Mouse (Mus musculus) embryonic facial prominence, embryonic 13.5 days (tissue): ENCODE data around the gene Narf. TPM values are rescaled to one million over a fixed set of nuclear protein-coding genes. Genes with fewer than 3 reads are reported as not detected.

Source experiments
- ATAC-seq: fragments of 200-750 bp; cut with Nextera tagmentation; 2 replicates; pipeline ENCODE4 v1.8.0; 2017; ENCODE audit warnings: low read depth; ENCODE audit not compliant: insufficient number of reproducible peaks, insufficient read depth, low FRiP score, low TSS enrichment
- H3K27ac ChIP-seq: fragments of 300-500 bp; sonication (generic); 2 replicates; pipeline ENCODE4 v1.5.1; 2015; ENCODE audit warnings: moderate library complexity, mild to moderate bottlenecking, inconsistent platforms
- H3K27me3 ChIP-seq: fragments of 300-500 bp; sonication (generic); 2 replicates; pipeline ENCODE4 v1.6.1; 2015; ENCODE audit warnings: mild to moderate bottlenecking, inconsistent platforms
- H3K36me3 ChIP-seq: fragments of 300-500 bp; sonication (generic); 2 replicates; pipeline ENCODE4 v1.6.1; 2015; ENCODE audit warnings: mild to moderate bottlenecking, inconsistent platforms
- H3K4me1 ChIP-seq: fragments of 300-500 bp; sonication (generic); 2 replicates; pipeline ENCODE4 v1.6.1; 2015; ENCODE audit warnings: inconsistent platforms
- H3K4me2 ChIP-seq: fragments of 300-500 bp; sonication (generic); 2 replicates; pipeline ENCODE4 v1.6.1; 2015; ENCODE audit warnings: moderate library complexity, mild to moderate bottlenecking, inconsistent platforms
- H3K4me3 ChIP-seq: fragments of 300-500 bp; sonication (generic); 2 replicates; pipeline ENCODE4 v1.5.1; 2015; ENCODE audit warnings: mild to moderate bottlenecking, inconsistent platforms
- H3K9ac ChIP-seq: fragments of 300-500 bp; sonication (generic); 2 replicates; pipeline ENCODE4 v1.6.1; 2015; ENCODE audit warnings: mild to moderate bottlenecking, inconsistent platforms
- H3K9me3 ChIP-seq: fragments of 300-500 bp; sonication (generic); 2 replicates; pipeline ENCODE4 v1.6.1; 2016; ENCODE audit warnings: inconsistent platforms
- WGBS: fragments of 180-500 bp; shearing (Covaris S2); methylation state at CpG from one replicate; pipeline ENCODE4 v1.1.7; 2015; ENCODE audit warnings: mixed read lengths; 5-methylcytosine and 5-hydroxymethylcytosine counted together
- polyA plus RNA-seq: library from polyadenylated mRNA; unstranded; fragments of >200 nt; fragmentation: Nextera tagmentation; extraction: Ambion mirVana; gene quantifications from 2 replicates; pipeline ENCODE4 v1.2.1, GENCODE M21; 2015

Gene Narf
- polyA plus RNA-seq, 1 experiment from 2014 or later: 61.4 TPM

- 99% methylated on average over 2 of the region's 2 CpGs for WGBS
- H3K4me1 ChIP-seq: peaks cover 22% of the 10 kb centered on the region
- ATAC-seq: no peak
- H3K27me3 ChIP-seq: no peaks in the 10 kb centered on the region
- H3K4me3 ChIP-seq: no peak overlapping the region
- H3K36me3 ChIP-seq: peaks cover 52% of the 10 kb centered on the region
- peak overlapping the region; percentile 7; the same call in 1 of the 2 replicates for H3K4me2 ChIP-seq
- no peak overlapping the region for H3K27ac ChIP-seq
- no peaks in the 10 kb centered on the region for H3K9me3 ChIP-seq
- H3K9ac ChIP-seq: no peak overlapping the region
Observed at GRCm38 (mm10) chr11:121239669-121240068, 2.6 kb downstream of the Narf start.

GRCm38 (mm10) chr11:121250196-121250595 lies 13.1 kb downstream of the Narf start:
- no peak overlapping the region for H3K9ac ChIP-seq
- no peak overlapping the region for H3K4me2 ChIP-seq
- H3K27ac ChIP-seq: no peak overlapping the region
- 91% methylated on average over 8 of the region's 8 CpGs for WGBS
- no peaks in the 10 kb centered on the region for H3K4me1 ChIP-seq
- ATAC-seq: no peak
- no peak overlapping the region for H3K4me3 ChIP-seq
- H3K9me3 ChIP-seq: no peaks in the 10 kb centered on the region
- peaks cover 98% of the 10 kb centered on the region for H3K36me3 ChIP-seq
- H3K27me3 ChIP-seq: no peaks in the 10 kb centered on the region

DNA sequence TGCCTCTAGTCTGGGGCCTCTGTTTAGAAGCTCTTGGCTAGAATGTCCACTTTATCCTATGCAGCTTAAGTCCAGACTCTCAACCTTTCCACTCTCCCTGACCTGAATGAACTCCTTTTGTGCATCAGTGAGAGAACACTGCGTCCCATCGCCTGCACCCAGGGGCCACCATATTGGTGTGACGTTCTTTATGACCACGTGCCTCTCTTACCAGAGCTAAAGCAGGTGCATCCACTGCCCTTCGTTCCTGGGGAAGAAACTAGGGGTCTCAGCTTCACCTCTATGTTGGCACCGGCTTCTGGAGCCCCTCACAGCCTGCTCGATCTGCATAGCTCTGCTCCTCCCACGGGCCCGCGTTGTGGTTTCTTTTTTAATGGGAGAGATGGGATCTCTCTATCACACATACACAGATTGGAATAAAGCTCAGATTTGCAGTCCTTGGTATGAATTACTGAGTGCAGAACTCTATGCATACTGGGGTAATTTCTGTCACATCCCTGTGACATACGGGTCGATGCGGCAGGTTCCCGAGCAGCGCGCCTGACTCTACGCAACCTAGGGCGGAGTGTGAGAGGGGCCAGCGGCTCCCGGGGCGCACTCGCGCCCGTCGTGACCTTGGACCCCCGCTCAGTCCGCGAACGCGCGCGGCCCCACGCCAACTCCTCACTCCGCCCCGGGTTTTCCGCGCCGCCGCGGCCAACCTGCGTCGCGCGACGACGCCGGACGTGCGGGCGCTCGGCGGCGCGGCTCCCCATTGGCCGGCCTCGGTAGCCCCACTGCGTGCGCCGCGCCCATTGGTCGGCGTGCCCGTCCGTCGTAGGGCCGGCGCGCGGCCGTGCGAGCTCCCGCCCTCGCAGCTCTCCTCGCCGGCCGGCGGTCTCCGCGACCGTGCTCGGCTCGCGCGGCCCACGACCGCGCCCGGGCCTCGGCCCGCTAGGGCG lies 22.4 kb downstream of the Narf start, which contains the start of gene Foxk2:
Foxk2 (plus strand) TSS at position 831 of the 941 bp plus-strand sequence.
- peaks cover 25% of the 10 kb centered on the region for H3K4me1 ChIP-seq
- H3K9me3 ChIP-seq: no peaks in the 10 kb centered on the region
- H3K36me3 ChIP-seq: peaks cover 50% of the 10 kb centered on the region
- ATAC-seq: peak; percentile 97
- peak within 1 kb of the TSS; percentile 96 for H3K4me2 ChIP-seq
- H3K27ac ChIP-seq: peak within 1 kb of the TSS; percentile 77
- peak within 1 kb of the TSS; percentile 99 for H3K9ac ChIP-seq
- H3K27me3 ChIP-seq: no peaks in the 10 kb centered on the region
- peak within 1 kb of the TSS; percentile 100 for H3K4me3 ChIP-seq
- under 1% methylated on average over 90 of the region's 91 CpGs for WGBS

GRCm38 (mm10) chr11:121260211-121260906 lies 23.3 kb downstream of the Narf start:
- H3K4me3 ChIP-seq: peak overlapping the region; percentile 100
- peaks cover 46% of the 10 kb centered on the region for H3K36me3 ChIP-seq
- H3K9me3 ChIP-seq: no peaks in the 10 kb centered on the region
- peak overlapping the region; percentile 68 for H3K27ac ChIP-seq
- peak overlapping the region; percentile 96 for H3K4me2 ChIP-seq
- WGBS: under 1% methylated on average over 58 of the region's 60 CpGs
- no peaks in the 10 kb centered on the region for H3K27me3 ChIP-seq
- peaks cover 25% of the 10 kb centered on the region for H3K4me1 ChIP-seq
- ATAC-seq: peak; percentile 10; the same call in 1 of the 2 replicates
- H3K9ac ChIP-seq: peak overlapping the region; percentile 99

DNA sequence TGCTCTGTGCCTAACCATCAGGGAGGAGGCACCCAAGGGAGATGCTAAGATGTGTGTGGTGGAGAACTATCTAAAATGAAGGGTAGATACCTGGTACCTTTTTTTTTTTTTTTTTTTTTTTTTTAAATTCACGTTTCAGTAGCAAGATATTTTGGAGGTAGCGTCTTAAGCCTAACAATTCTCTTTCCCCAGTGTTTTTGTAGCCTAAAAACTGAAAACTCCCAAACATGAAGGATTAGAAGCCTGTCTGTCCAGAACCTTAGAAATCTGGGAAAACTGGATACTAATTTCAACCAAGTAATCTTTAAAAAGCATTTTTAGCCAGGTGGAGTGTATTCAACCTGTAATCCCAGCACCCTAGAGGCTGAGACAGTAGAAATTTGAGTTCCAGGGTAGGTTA lies 24.0 kb downstream of the Narf start:
- Histone ChIP-seq H3K4me3 (peak overlapping the region; percentile 100), H3K4me2 (peak overlapping the region; percentile 96), H3K9me3 (no peaks in the 10 kb centered on the region), H3K4me1 (peaks cover 25% of the 10 kb centered on the region), H3K27me3 (no peaks in the 10 kb centered on the region), H3K27ac (no peak overlapping the region), H3K36me3 (peaks cover 46% of the 10 kb centered on the region), H3K9ac (peak overlapping the region; percentile 99)
- ATAC-seq: no peak
- WGBS: 43% methylated on average over 2 of the region's 2 CpGs

- no peak overlapping the region for H3K9ac ChIP-seq
- WGBS: 92% methylated on average over 8 of the region's 8 CpGs
- H3K27ac ChIP-seq: no peak overlapping the region
- no peak overlapping the region for H3K4me2 ChIP-seq
- H3K27me3 ChIP-seq: no peaks in the 10 kb centered on the region
- H3K4me1 ChIP-seq: no peaks in the 10 kb centered on the region
- H3K9me3 ChIP-seq: no peaks in the 10 kb centered on the region
- no peak overlapping the region for H3K4me3 ChIP-seq
- no peak for ATAC-seq
- peaks cover 10% of the 10 kb centered on the region for H3K36me3 ChIP-seq
Observed at GRCm38 (mm10) chr11:121277516-121277915, 40.5 kb downstream of the Narf start.

DNA sequence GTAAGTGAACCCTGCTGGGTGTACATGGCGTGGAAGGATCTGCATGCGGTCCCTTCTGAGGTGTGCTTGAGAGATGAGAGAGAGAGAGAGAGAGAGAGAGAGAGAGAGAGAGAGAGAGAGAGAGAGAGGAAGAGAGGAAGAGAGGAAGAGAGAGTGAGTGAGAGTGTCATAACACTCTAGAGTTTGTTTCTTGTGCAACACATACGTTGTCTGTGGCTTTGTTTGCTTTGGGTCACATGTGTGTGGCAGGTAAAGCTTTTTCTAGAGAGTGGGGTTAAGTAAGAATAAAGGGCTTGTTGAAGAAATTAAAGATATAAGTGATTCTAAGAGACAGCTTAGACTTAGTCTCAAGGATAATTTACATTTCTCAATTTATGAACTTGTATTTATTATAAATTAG lies 41.0 kb downstream of the Narf start:
- no peaks in the 10 kb centered on the region for H3K27me3 ChIP-seq
- WGBS: 90% methylated on average over 3 of the region's 3 CpGs
- ATAC-seq: no peak
- H3K9me3 ChIP-seq: no peaks in the 10 kb centered on the region
- H3K4me1 ChIP-seq: no peaks in the 10 kb centered on the region
- no peak overlapping the region for H3K27ac ChIP-seq
- no peak overlapping the region for H3K4me2 ChIP-seq
- no peak overlapping the region for H3K4me3 ChIP-seq
- H3K36me3 ChIP-seq: peaks cover 6% of the 10 kb centered on the region
- H3K9ac ChIP-seq: no peak overlapping the region

DNA sequence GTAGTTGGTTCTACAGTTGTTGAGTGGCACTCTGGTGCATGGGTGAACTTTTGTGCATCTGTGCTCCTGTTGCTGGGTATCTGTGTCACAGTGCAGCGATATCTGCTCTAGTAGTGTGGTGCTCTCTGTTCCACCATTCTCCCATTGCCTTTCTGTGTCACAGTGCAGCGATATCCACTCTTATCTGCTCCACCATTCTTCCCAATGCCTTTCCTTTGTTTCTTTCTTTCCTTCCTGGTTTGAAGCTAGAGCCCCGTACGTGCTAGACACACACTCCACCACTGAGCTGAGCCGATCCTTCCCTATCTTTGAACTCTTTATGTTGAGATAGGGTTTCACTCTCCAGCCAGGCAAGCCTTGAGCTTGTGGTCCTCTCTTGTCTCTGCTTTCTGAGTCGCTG lies 45.9 kb downstream of the Narf start:
- peaks cover 34% of the 10 kb centered on the region for H3K36me3 ChIP-seq
- no peaks in the 10 kb centered on the region for H3K27me3 ChIP-seq
- H3K4me3 ChIP-seq: no peak overlapping the region
- H3K9me3 ChIP-seq: no peaks in the 10 kb centered on the region
- H3K9ac ChIP-seq: no peak overlapping the region
- H3K4me2 ChIP-seq: no peak overlapping the region
- H3K4me1 ChIP-seq: no peaks in the 10 kb centered on the region
- WGBS: 77% methylated on average over 6 of the region's 6 CpGs
- no peak overlapping the region for H3K27ac ChIP-seq
- ATAC-seq: no peak

- no peak for ATAC-seq
- Histone ChIP-seq H3K4me3 (no peak overlapping the region), H3K9ac (no peak overlapping the region), H3K27ac (no peak overlapping the region), H3K4me2 (no peak overlapping the region), H3K27me3 (no peaks in the 10 kb centered on the region), H3K9me3 (no peaks in the 10 kb centered on the region), H3K4me1 (no peaks in the 10 kb centered on the region), H3K36me3 (peaks cover 89% of the 10 kb centered on the region)
- 95% methylated on average over 3 of the region's 3 CpGs for WGBS
Observed at GRCm38 (mm10) chr11:121289859-121290258, 52.8 kb downstream of the Narf start.

DNA sequence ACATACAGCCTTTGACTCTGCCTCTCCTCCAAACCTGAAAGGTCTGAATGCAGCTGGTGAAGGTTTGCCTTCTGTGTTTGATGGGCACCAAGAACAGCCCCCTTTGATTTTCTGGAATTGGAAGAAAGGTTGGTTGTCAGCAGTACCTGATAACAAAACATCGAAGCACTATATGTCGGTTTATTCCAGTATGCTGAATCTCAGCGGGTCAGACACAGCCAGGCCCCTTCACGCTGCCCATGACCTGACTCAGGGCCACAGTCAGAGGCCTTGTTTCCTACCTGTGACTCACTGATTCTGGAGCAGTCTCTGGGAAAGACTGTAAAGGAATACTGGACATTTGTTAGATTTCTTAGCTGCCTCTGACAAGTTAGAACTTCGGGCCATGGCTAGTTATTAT lies 57.7 kb downstream of the Narf start:
- ATAC-seq: no peak
- H3K36me3 ChIP-seq: peaks cover 86% of the 10 kb centered on the region
- WGBS: 96% methylated on average over 5 of the region's 5 CpGs
- H3K4me3 ChIP-seq: no peak overlapping the region
- no peak overlapping the region for H3K27ac ChIP-seq
- no peak overlapping the region for H3K4me2 ChIP-seq
- no peaks in the 10 kb centered on the region for H3K9me3 ChIP-seq
- no peaks in the 10 kb centered on the region for H3K27me3 ChIP-seq
- no peak overlapping the region for H3K9ac ChIP-seq
- H3K4me1 ChIP-seq: no peaks in the 10 kb centered on the region

- Histone ChIP-seq H3K4me1 (no peaks in the 10 kb centered on the region), H3K4me3 (no peak overlapping the region), H3K4me2 (no peak overlapping the region), H3K27me3 (no peaks in the 10 kb centered on the region), H3K9ac (no peak overlapping the region), H3K36me3 (peaks cover 87% of the 10 kb centered on the region), H3K9me3 (no peaks in the 10 kb centered on the region), H3K27ac (no peak overlapping the region)
- 90% methylated on average over 8 of the region's 8 CpGs for WGBS
- ATAC-seq: no peak
Observed at GRCm38 (mm10) chr11:121298493-121298892, 61.4 kb downstream of the Narf start.
